Mouse (Mus musculus) limb, embryonic 13.5 days (tissue): ENCODE data around the gene Lrrfip2. TPM values are rescaled to one million over a fixed set of nuclear protein-coding genes. Genes with fewer than 3 reads are reported as not detected.

ENCODE experiments used
- ATAC-seq: fragments of 200-750 bp; cut with Nextera tagmentation; 2 replicates; pipeline ENCODE4 v1.8.0; 2017; ENCODE audit warnings: low read depth, moderate number of reproducible peaks, moderate TSS enrichment; ENCODE audit not compliant: low FRiP score
- H3K27ac ChIP-seq: fragments of 300-500 bp; sonication (generic); 2 replicates; pipeline ENCODE4 v1.5.1; 2015; ENCODE audit warnings: inconsistent platforms, mild to moderate bottlenecking, moderate library complexity
- H3K27me3 ChIP-seq: fragments of 300-500 bp; sonication (generic); 2 replicates; pipeline ENCODE4 v1.6.1; 2015; ENCODE audit warnings: mild to moderate bottlenecking, inconsistent platforms
- H3K36me3 ChIP-seq: fragments of 300-500 bp; sonication (generic); 2 replicates; pipeline ENCODE4 v1.6.1; 2015; ENCODE audit warnings: inconsistent platforms, mild to moderate bottlenecking, moderate library complexity
- H3K4me1 ChIP-seq: fragments of 300-500 bp; sonication (generic); 2 replicates; pipeline ENCODE4 v1.6.1; 2015; ENCODE audit warnings: inconsistent platforms
- H3K4me2 ChIP-seq: fragments of 300-500 bp; sonication (generic); replicated peaks from 2 replicates; pipeline ENCODE4 v1.6.1; 2015; ENCODE audit warnings: inconsistent platforms, mild to moderate bottlenecking, moderate library complexity
- H3K4me3 ChIP-seq: fragments of 300-500 bp; sonication (generic); 2 replicates; pipeline ENCODE4 v1.5.1; 2015; ENCODE audit warnings: moderate library complexity, mild to moderate bottlenecking, inconsistent platforms
- H3K9ac ChIP-seq: fragments of 300-500 bp; sonication (generic); 2 replicates; pipeline ENCODE4 v1.6.1; 2015; ENCODE audit warnings: mild to moderate bottlenecking, inconsistent platforms
- H3K9me3 ChIP-seq: fragments of 300-500 bp; sonication (generic); 2 replicates; pipeline ENCODE4 v1.6.1; 2016; ENCODE audit warnings: inconsistent platforms
- WGBS: fragments of 180-500 bp; shearing (Covaris S2); methylation state at CpG from one replicate; pipeline ENCODE4 v1.1.7; 2015; 5-methylcytosine and 5-hydroxymethylcytosine counted together
- polyA plus RNA-seq: library from polyadenylated mRNA; unstranded; fragments of >200 nt; fragmentation: Nextera tagmentation; extraction: Ambion mirVana; gene quantifications from 2 replicates; pipeline ENCODE4 v1.2.1, GENCODE M21; 2015

Gene Lrrfip2
- polyA plus RNA-seq, 1 experiment from 2014 or later: 37.2 TPM

- H3K36me3 ChIP-seq: no peaks in the 10 kb centered on the region
- ATAC-seq: no peak
- no peak overlapping the region for H3K4me3 ChIP-seq
- H3K4me1 ChIP-seq: peaks cover 10% of the 10 kb centered on the region
- H3K9ac ChIP-seq: no peak overlapping the region
- no peak overlapping the region for H3K27ac ChIP-seq
- no peaks in the 10 kb centered on the region for H3K27me3 ChIP-seq
- H3K4me2 ChIP-seq: no peak overlapping the region
- no peaks in the 10 kb centered on the region for H3K9me3 ChIP-seq
- WGBS: 28% methylated on average over 5 of the region's 5 CpGs
These were observed 24.3 kb upstream of the Lrrfip2 start for GRCm38 (mm10) chr9:111093094-111093493.

GRCm38 (mm10) chr9:111094626-111095025 is 22.8 kb upstream of the Lrrfip2 start:
- 74% methylated on average over 5 of the region's 5 CpGs for WGBS

GRCm38 (mm10) chr9:111095710-111096109 is 21.7 kb upstream of the Lrrfip2 start:
- Histone ChIP-seq H3K27me3 (no peaks in the 10 kb centered on the region), H3K9ac (no peak overlapping the region), H3K4me3 (no peak overlapping the region), H3K4me1 (peaks cover 4% of the 10 kb centered on the region; the same call in 1 of the 2 replicates), H3K4me2 (no peak overlapping the region), H3K36me3 (no peaks in the 10 kb centered on the region), H3K27ac (no peak overlapping the region), H3K9me3 (no peaks in the 10 kb centered on the region)
- 68% methylated on average over 7 of the region's 7 CpGs for WGBS
- no peak for ATAC-seq

More at GRCm38 (mm10) chr9:111094626-111095025, 22.8 kb upstream of the Lrrfip2 start:
- H3K9ac ChIP-seq: no peak overlapping the region
- H3K9me3 ChIP-seq: no peaks in the 10 kb centered on the region
- no peak overlapping the region for H3K27ac ChIP-seq
- no peaks in the 10 kb centered on the region for H3K27me3 ChIP-seq
- peaks cover 4% of the 10 kb centered on the region; the same call in 1 of the 2 replicates for H3K4me1 ChIP-seq
- no peaks in the 10 kb centered on the region for H3K36me3 ChIP-seq
- H3K4me3 ChIP-seq: no peak overlapping the region
- H3K4me2 ChIP-seq: no peak overlapping the region
- no peak for ATAC-seq

GRCm38 (mm10) chr9:111096419-111097326 is 20.7 kb upstream of the Lrrfip2 start:
- H3K9me3 ChIP-seq: no peaks in the 10 kb centered on the region
- H3K4me1 ChIP-seq: peaks cover 4% of the 10 kb centered on the region; the same call in 1 of the 2 replicates
- no peak overlapping the region for H3K4me3 ChIP-seq
- H3K27ac ChIP-seq: no peak overlapping the region
- no peaks in the 10 kb centered on the region for H3K27me3 ChIP-seq
- no peak overlapping the region for H3K4me2 ChIP-seq
- H3K36me3 ChIP-seq: no peaks in the 10 kb centered on the region
- ATAC-seq: no peak
- 81% methylated on average over 16 of the region's 16 CpGs for WGBS
- no peak overlapping the region for H3K9ac ChIP-seq

GRCm38 (mm10) chr9:111097543-111097942 is 19.8 kb upstream of the Lrrfip2 start:
- Histone ChIP-seq H3K9ac (no peak overlapping the region), H3K27ac (no peak overlapping the region), H3K27me3 (no peaks in the 10 kb centered on the region), H3K4me2 (no peak overlapping the region), H3K4me1 (peaks cover 4% of the 10 kb centered on the region; the same call in 1 of the 2 replicates), H3K36me3 (no peaks in the 10 kb centered on the region), H3K9me3 (no peaks in the 10 kb centered on the region), H3K4me3 (no peak overlapping the region)
- WGBS: 55% methylated on average over 6 of the region's 6 CpGs
- no peak for ATAC-seq

GRCm38 (mm10) chr9:111100406-111100805 is 17.0 kb upstream of the Lrrfip2 start:
- ATAC-seq: peak; percentile 75; the same call in 1 of the 2 replicates
- H3K4me1 ChIP-seq: peaks cover 4% of the 10 kb centered on the region; the same call in 1 of the 2 replicates
- no peak overlapping the region for H3K27ac ChIP-seq
- no peaks in the 10 kb centered on the region for H3K9me3 ChIP-seq
- 89% methylated on average over 3 of the region's 3 CpGs for WGBS
- H3K4me3 ChIP-seq: no peak overlapping the region
- no peaks in the 10 kb centered on the region for H3K36me3 ChIP-seq
- no peak overlapping the region for H3K9ac ChIP-seq
- H3K4me2 ChIP-seq: no peak overlapping the region
- H3K27me3 ChIP-seq: no peaks in the 10 kb centered on the region

GRCm38 (mm10) chr9:111103293-111103692 is 14.1 kb upstream of the Lrrfip2 start:
- no peak overlapping the region for H3K4me3 ChIP-seq
- no peaks in the 10 kb centered on the region for H3K4me1 ChIP-seq
- ATAC-seq: no peak
- H3K27ac ChIP-seq: no peak overlapping the region
- H3K9me3 ChIP-seq: no peaks in the 10 kb centered on the region
- no peaks in the 10 kb centered on the region for H3K27me3 ChIP-seq
- 82% methylated on average over 5 of the region's 5 CpGs for WGBS
- H3K9ac ChIP-seq: no peak overlapping the region
- H3K36me3 ChIP-seq: no peaks in the 10 kb centered on the region
- no peak overlapping the region for H3K4me2 ChIP-seq

GRCm38 (mm10) chr9:111103893-111104292 is 13.5 kb upstream of the Lrrfip2 start:
- Histone ChIP-seq H3K4me1 (no peaks in the 10 kb centered on the region), H3K27ac (no peak overlapping the region), H3K4me3 (no peak overlapping the region), H3K36me3 (no peaks in the 10 kb centered on the region), H3K9me3 (no peaks in the 10 kb centered on the region), H3K9ac (no peak overlapping the region), H3K27me3 (no peaks in the 10 kb centered on the region), H3K4me2 (no peak overlapping the region)
- WGBS: 87% methylated on average over 5 of the region's 5 CpGs
- no peak for ATAC-seq

- no peak for ATAC-seq
- 70% methylated on average over 3 of the region's 3 CpGs for WGBS
- Histone ChIP-seq H3K27ac (no peak overlapping the region), H3K4me2 (no peak overlapping the region), H3K4me1 (no peaks in the 10 kb centered on the region), H3K9ac (no peak overlapping the region), H3K27me3 (no peaks in the 10 kb centered on the region), H3K4me3 (no peak overlapping the region), H3K9me3 (no peaks in the 10 kb centered on the region), H3K36me3 (no peaks in the 10 kb centered on the region)
These were observed 9.5 kb upstream of the Lrrfip2 start for GRCm38 (mm10) chr9:111107863-111108262.

GRCm38 (mm10) chr9:111117794-111118251 is 431 bp downstream of the Lrrfip2 start:
- under 1% methylated on average over 56 of the region's 56 CpGs for WGBS
- no peaks in the 10 kb centered on the region for H3K27me3 ChIP-seq
- peak overlapping the region; percentile 82 for H3K4me2 ChIP-seq
- no peaks in the 10 kb centered on the region for H3K36me3 ChIP-seq
- peak overlapping the region; percentile 98 for H3K4me3 ChIP-seq
- ATAC-seq: peak; percentile 94
- peak overlapping the region; percentile 63; the same call in 1 of the 2 replicates for H3K27ac ChIP-seq
- no peaks in the 10 kb centered on the region for H3K9me3 ChIP-seq
- peak overlapping the region; percentile 89 for H3K9ac ChIP-seq
- H3K4me1 ChIP-seq: peaks cover 19% of the 10 kb centered on the region

- no peaks in the 10 kb centered on the region for H3K9me3 ChIP-seq
- peak; percentile 78; the same call in 1 of the 2 replicates for ATAC-seq
- H3K4me3 ChIP-seq: peak overlapping the region; percentile 98
- peak overlapping the region; percentile 89 for H3K9ac ChIP-seq
- H3K4me2 ChIP-seq: peak overlapping the region; percentile 82
- under 1% methylated on average over 44 of the region's 52 CpGs for WGBS
- no peaks in the 10 kb centered on the region for H3K36me3 ChIP-seq
- H3K27ac ChIP-seq: peak overlapping the region; percentile 63; the same call in 1 of the 2 replicates
- H3K4me1 ChIP-seq: peaks cover 19% of the 10 kb centered on the region
- H3K27me3 ChIP-seq: no peaks in the 10 kb centered on the region
These were observed 979 bp downstream of the Lrrfip2 start for GRCm38 (mm10) chr9:111118252-111118890.

- no peaks in the 10 kb centered on the region for H3K9me3 ChIP-seq
- peak overlapping the region; percentile 89 for H3K9ac ChIP-seq
- peak overlapping the region; percentile 98 for H3K4me3 ChIP-seq
- peak overlapping the region; percentile 63; the same call in 1 of the 2 replicates for H3K27ac ChIP-seq
- H3K36me3 ChIP-seq: no peaks in the 10 kb centered on the region
- H3K27me3 ChIP-seq: no peaks in the 10 kb centered on the region
- 11% methylated on average over 17 of the region's 17 CpGs for WGBS
- peak overlapping the region; percentile 82 for H3K4me2 ChIP-seq
- no peak for ATAC-seq
- H3K4me1 ChIP-seq: peaks cover 19% of the 10 kb centered on the region
These were observed 1.6 kb downstream of the Lrrfip2 start for GRCm38 (mm10) chr9:111118891-111119441.
